Mouse (Mus musculus) layer of hippocampus, adult 8-10 months (tissue): ENCODE measurements around the gene Asb9. TPM values are rescaled to one million over a fixed set of nuclear protein-coding genes. Genes with fewer than 3 reads are reported as not detected.

Experiments
- DNase-seq, 2 experiments: peaks; one replicate each; pipeline ENCODE4 v3.0.0; 2022; ENCODE audit warnings: low spot score in 2 of 2
- total RNA-seq, 4 experiments: library from RNA; stranded (reverse); gene quantifications; 2 replicates each; pipeline ENCODE4 v1.2.4; 2022

Asb9 gene
- total RNA-seq: not detected

GRCm38 (mm10) chrX:164505709-164506498 lies at the start of gene Asb9:
Gene Asb9 (plus strand): TSS chrX:164506327.
- no peak for DNase-seq

DNA sequence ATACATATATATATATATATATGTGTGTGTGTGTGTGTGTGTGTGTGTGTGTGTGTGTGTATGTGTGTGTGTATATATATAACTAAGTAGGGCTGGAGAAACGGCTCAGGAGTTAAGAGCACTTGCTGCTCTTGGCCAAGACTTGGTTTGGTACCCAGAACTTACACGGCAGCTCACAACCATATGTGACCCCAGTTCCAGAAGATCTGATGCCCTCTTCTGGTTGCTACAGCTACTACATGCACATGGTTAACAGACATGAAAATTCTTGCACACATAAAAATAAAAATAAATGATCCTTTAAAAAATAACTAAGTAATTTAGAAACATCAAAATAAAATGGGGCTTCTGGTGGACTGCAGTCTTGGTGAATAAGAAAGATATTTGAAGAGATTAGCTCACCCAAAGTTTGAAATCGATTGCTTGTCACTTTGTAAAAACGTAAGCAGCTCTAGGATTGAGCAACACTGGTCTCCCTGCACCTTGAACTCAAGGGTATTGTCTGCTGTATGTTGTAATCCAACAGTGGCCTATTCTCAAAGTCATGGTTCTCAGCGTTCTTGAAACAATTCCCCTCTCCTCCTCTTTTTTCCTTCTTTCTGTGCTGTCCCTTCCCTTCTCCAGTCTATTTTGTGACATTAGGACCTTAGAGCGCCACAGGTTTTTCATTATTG lies 46.8 kb upstream of the Asb9 start:
- DNase-seq: no peak

GRCm38 (mm10) chrX:164502258-164502657 lies 3.9 kb upstream of the Asb9 start:
- DNase-seq: no peak

GRCm38 (mm10) chrX:164507068-164507467 lies 941 bp downstream of the Asb9 start:
- no peak for DNase-seq

GRCm38 (mm10) chrX:164508728-164509127 lies 2.6 kb downstream of the Asb9 start:
- no peak for DNase-seq

- DNase-seq: no peak
Measured at GRCm38 (mm10) chrX:164522138-164522537, 16.0 kb downstream of the Asb9 start.

GRCm38 (mm10) chrX:164526566-164526965 lies 20.4 kb downstream of the Asb9 start:
- no peak for DNase-seq

DNA sequence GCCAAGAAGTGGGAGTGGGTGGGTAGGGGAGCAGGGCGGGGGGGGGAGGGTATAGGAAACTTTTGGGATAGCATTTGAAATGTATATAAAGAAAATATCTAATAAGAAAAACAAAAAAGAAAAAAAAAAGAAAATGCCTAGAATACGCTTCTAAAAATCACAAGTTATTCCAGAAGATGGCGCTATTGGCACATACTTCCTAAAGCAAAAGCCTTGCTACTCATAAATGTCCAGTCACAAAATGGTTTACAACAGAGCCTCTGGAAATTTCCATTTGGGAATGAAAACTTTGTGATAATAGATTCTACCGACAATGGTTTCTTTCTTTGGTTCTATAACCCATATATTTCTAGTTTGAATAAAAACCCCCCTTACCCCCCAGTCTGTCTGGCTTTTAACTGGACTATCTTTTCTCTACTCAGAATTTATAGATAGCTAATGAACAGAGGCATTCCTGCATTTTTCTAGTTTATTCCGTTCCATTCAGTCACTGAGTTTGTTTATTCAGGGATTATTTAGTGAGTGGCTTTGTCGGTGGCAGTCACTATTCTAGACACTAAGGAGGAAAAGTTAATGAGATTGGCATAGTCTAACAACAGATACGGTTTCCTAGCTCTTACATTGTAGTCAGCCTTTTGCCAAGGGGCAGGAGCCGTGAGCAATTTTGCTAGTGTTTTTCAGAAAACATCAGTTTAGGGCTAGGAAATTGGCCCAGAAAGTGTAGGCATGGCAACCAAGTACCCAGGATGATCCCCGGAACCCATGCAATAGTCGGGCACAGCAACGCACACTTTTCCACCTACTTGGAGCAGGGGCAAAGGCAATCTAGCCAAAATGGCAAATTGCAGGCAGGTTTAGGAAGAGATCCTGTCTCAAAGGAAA lies 35.5 kb downstream of the Asb9 start:
- DNase-seq: no peak

- DNase-seq: no peak
Measured at GRCm38 (mm10) chrX:164570195-164570594, 64.1 kb downstream of the Asb9 start.

- DNase-seq: no peak
Measured at GRCm38 (mm10) chrX:164576967-164577366, 70.8 kb downstream of the Asb9 start.

Other genes starting within 250 kb of the Asb9 start
- 1 to 10 TPM in 2 of 4 experiments, under 1 TPM in 2; 0.80 to 1.8 (median 1.1) TPM for gene Bmx, start 248.1 kb upstream of the Asb9 start, total RNA-seq
- gene Pir, start 237.0 kb upstream of the Asb9 start, total RNA-seq: 10 to 100 TPM in 1 of 4 experiments, 1 to 10 TPM in 3; 5.8 to 10.6 (median 8.0) TPM
- gene Vegfd, start 132.9 kb upstream of the Asb9 start, total RNA-seq: 1 to 10 TPM; 3.0 to 6.1 (median 5.0) TPM
- gene Piga, start 86.5 kb upstream of the Asb9 start, total RNA-seq: 1 to 10 TPM; 5.7 to 8.8 (median 7.3) TPM
- gene Asb11, start 69.3 kb upstream of the Asb9 start, total RNA-seq: 1 to 10 TPM; 1.5 to 4.2 (median 2.6) TPM